Comparison of ENCODE assay signal across 10 mouse cellular contexts in genomic region chr12:102948778-102949394, GRCm38 (mm10). TPM values are rescaled to one million over a fixed set of nuclear protein-coding genes. Genes with fewer than 3 reads are reported as not detected.
DNase-seq lines count a peak whose midpoint lies in the region; ATAC-seq and TF ChIP-seq lines count a peak whose summit lies in the region.
"Had no signal": no experiment of that assay in that cellular context is flagged by ENCODE, and none has a peak within 500 bp of the region (broad histone marks: within the 10 kb centered on the region; RNA-seq: fewer than 3 reads in every experiment).

Gene Unc79, plus strand, starts transcription at chr12:102948859.

- no peak for DNase-seq in spleen, adult 2 months (ENCODE audit: low read depth in 1 of 2, low spot score in 2 of 2)
- no peak for DNase-seq in spleen, adult 18-20 months
- peak; percentile 67 for DNase-seq in kidney, postnatal 10 days
- peak; percentile 94 for DNase-seq in midbrain, postnatal 0 days (ENCODE audit: low spot score)
- peak; percentile 71 for DNase-seq in testis, postnatal 10 days (ENCODE audit: low spot score)

- peaks cover 3% of the 10 kb centered on the region; the same call in 1 of the 2 replicates for H3K4me1 ChIP-seq in spleen, adult 2 months (ENCODE audit: control insufficient read depth, insufficient read depth, insufficient read length)
- peaks cover 4% of the 10 kb centered on the region; the same call in 1 of the 2 replicates for H3K4me1 ChIP-seq in cortical plate, adult 2 months (ENCODE audit: control insufficient read depth, insufficient read depth, low read length)
- H3K4me1 ChIP-seq in heart, embryonic 13.5 days: peaks cover 12% of the 10 kb centered on the region
- peaks cover 13% of the 10 kb centered on the region for H3K4me1 ChIP-seq in limb, embryonic 15.5 days
- H3K4me1 ChIP-seq in midbrain, postnatal 0 days (ENCODE audit: insufficient read depth, low read length): peaks cover 8% of the 10 kb centered on the region; the same call in 1 of the 2 replicates

- WGBS in spleen, adult 2 months: 1% methylated on average over 48 of the region's 48 CpGs
- under 1% methylated on average over 48 of the region's 48 CpGs for WGBS in heart, embryonic 13.5 days
- under 1% methylated on average over 48 of the region's 48 CpGs for WGBS in limb, embryonic 15.5 days
- under 1% methylated on average over 48 of the region's 48 CpGs for WGBS in midbrain, postnatal 0 days

- TF ChIP-seq POLR2A in spleen, adult 2 months (IDR thresholded peaks at IDR 0.05; ENCODE audit: low read depth, low read length): no peak
- TF ChIP-seq POLR2A in cortical plate, adult 2 months (IDR thresholded peaks at IDR 0.05; ENCODE audit: extremely low read depth, insufficient read depth, low read length): peak; percentile 56; the same call in 1 of the 2 replicates

- TF ChIP-seq CTCF in spleen, adult 2 months (IDR thresholded peaks at IDR 0.05; ENCODE audit: extremely low read depth, insufficient read depth, insufficient read length, insufficient replicate concordance): no peak
- TF ChIP-seq CTCF in cortical plate, adult 2 months (IDR thresholded peaks at IDR 0.05; ENCODE audit: extremely low read depth, insufficient read depth, low read length): 0 out of 2 replicates have a peak, but pooled peaks have one; percentile 3
- peak; percentile 79 for TF ChIP-seq CTCF in midbrain, postnatal 0 days (IDR thresholded peaks at IDR 0.05)

- H3K4me2 ChIP-seq in heart, embryonic 13.5 days: peak within 1 kb of the TSS; percentile 97
- peak within 1 kb of the TSS; percentile 91 for H3K4me2 ChIP-seq in limb, embryonic 15.5 days
- H3K4me2 ChIP-seq in midbrain, postnatal 0 days (ENCODE audit: low read depth, low read length, poor library complexity, severe bottlenecking): peak within 1 kb of the TSS; percentile 66

- peak within 1 kb of the TSS; percentile 56 for H3K9ac ChIP-seq in heart, embryonic 13.5 days
- H3K9ac ChIP-seq in limb, embryonic 15.5 days: 0 out of 2 replicates have a peak within 1 kb of the TSS, but pooled peaks have one; percentile 14
- peak within 1 kb of the TSS; percentile 76 for H3K9ac ChIP-seq in midbrain, postnatal 0 days (replicated peaks; ENCODE audit: low read length, poor library complexity, severe bottlenecking)

- ATAC-seq in heart, embryonic 13.5 days (ENCODE audit: extremely low read depth, insufficient number of reproducible peaks, low FRiP score, low TSS enrichment): no peak
- no peak for ATAC-seq in limb, embryonic 15.5 days (ENCODE audit: insufficient number of reproducible peaks, low FRiP score, low TSS enrichment, low read depth)
- peak; percentile 90 for ATAC-seq in midbrain, postnatal 0 days (ENCODE audit: low FRiP score)

- no peaks in the 10 kb centered on the region for H3K36me3 ChIP-seq in spleen, adult 2 months (ENCODE audit: control insufficient read depth, insufficient read depth, low read length)
- H3K36me3 ChIP-seq in heart, embryonic 13.5 days: no peaks in the 10 kb centered on the region
- H3K36me3 ChIP-seq in limb, embryonic 15.5 days: no peaks in the 10 kb centered on the region
- no peaks in the 10 kb centered on the region for H3K36me3 ChIP-seq in midbrain, postnatal 0 days (ENCODE audit: insufficient read depth, low read length)

- H3K4me3 ChIP-seq in spleen, adult 2 months (ENCODE audit: extremely low read depth, insufficient read depth, insufficient read length): peak within 1 kb of the TSS; percentile 8; the same call in 1 of the 2 replicates
- peak within 1 kb of the TSS; percentile 80 for H3K4me3 ChIP-seq in cortical plate, adult 2 months (ENCODE audit: insufficient read depth, low read length)
- peak within 1 kb of the TSS; percentile 55 for H3K4me3 ChIP-seq in heart, embryonic 13.5 days
- peak within 1 kb of the TSS; percentile 47 for H3K4me3 ChIP-seq in limb, embryonic 15.5 days
- peak within 1 kb of the TSS; percentile 59 for H3K4me3 ChIP-seq in midbrain, postnatal 0 days (ENCODE audit: low read depth, low read length)
- H3K4me3 ChIP-seq: myocyte had no signal

- peaks cover 14% of the 10 kb centered on the region for H3K27me3 ChIP-seq in spleen, adult 2 months (ENCODE audit: control insufficient read depth, insufficient read depth, low read length)
- peaks cover 26% of the 10 kb centered on the region for H3K27me3 ChIP-seq in heart, embryonic 13.5 days (replicated peaks)
- peaks cover 28% of the 10 kb centered on the region for H3K27me3 ChIP-seq in limb, embryonic 15.5 days
- H3K27me3 ChIP-seq in midbrain, postnatal 0 days (ENCODE audit: insufficient read depth, low read length): no peaks in the 10 kb centered on the region
- H3K27me3 ChIP-seq: CH12.LX had no signal

- H3K9me3 ChIP-seq in heart, embryonic 13.5 days: no peaks in the 10 kb centered on the region
- H3K9me3 ChIP-seq in limb, embryonic 15.5 days: no peaks in the 10 kb centered on the region
- H3K9me3 ChIP-seq in midbrain, postnatal 0 days (ENCODE audit: low read length): no peaks in the 10 kb centered on the region

- no peak within 1 kb of the TSS for H3K27ac ChIP-seq in spleen, adult 2 months (ENCODE audit: insufficient read depth, low read length)
- peak within 1 kb of the TSS; percentile 54 for H3K27ac ChIP-seq in cortical plate, adult 2 months (ENCODE audit: insufficient read depth, low read length)
- no peak within 1 kb of the TSS for H3K27ac ChIP-seq in heart, embryonic 13.5 days (replicated peaks)
- H3K27ac ChIP-seq in limb, embryonic 15.5 days: no peak within 1 kb of the TSS
- peak within 1 kb of the TSS; percentile 96 for H3K27ac ChIP-seq in midbrain, postnatal 0 days (ENCODE audit: low read depth, low read length)

RNA-seq across cellular contexts. Expression of gene Unc79, which starts in this region (rescaled TPM):
- polyA plus RNA-seq in spleen, adult 2 months (2012; rRNA removed): 0.08 and 0.12 TPM in 2 replicates
- 39.9 and 40.3 TPM in 2 replicates for polyA plus RNA-seq in cortical plate, adult 2 months (2012; rRNA removed)
- 0.01 and 0.08 TPM in 2 replicates for polyA plus RNA-seq in heart, embryonic 13.5 days (2015; fragmentation: Nextera tagmentation; extraction: Ambion mirVana)
- 0.30 and 0.31 TPM in 2 replicates for polyA plus RNA-seq in limb, embryonic 15.5 days (2015; fragmentation: Nextera tagmentation; extraction: Ambion mirVana)
- 39.5 and 44.5 TPM in 2 replicates for total RNA-seq in midbrain, postnatal 0 days (2014; rRNA removed)
- polyA plus RNA-seq in midbrain, postnatal 0 days (2015; fragmentation: Nextera tagmentation; extraction: Ambion mirVana): 4.5 and 6.7 TPM in 2 replicates
- polyA plus RNA-seq: myocyte had no signal

Comparison
In these comparisons a context has a peak if more than half of its experiments do, and no peak if none do; other contexts are left out.
1. DNase-seq: peak in kidney, postnatal 10 days (single experiment), midbrain, postnatal 0 days (single experiment) and testis, postnatal 10 days (single experiment); none in spleen, adult 2 months (0 of 2) and spleen, adult 18-20 months (0 of 2).
2. H3K27ac ChIP-seq: peak in cortical plate, adult 2 months (single experiment) and midbrain, postnatal 0 days (single experiment); none in spleen, adult 2 months (single experiment), heart, embryonic 13.5 days (single experiment) and limb, embryonic 15.5 days (single experiment).
3. H3K4me3 ChIP-seq: peak in every context shown above with its lines; median percentile 80 in cortical plate, adult 2 months; 59 in midbrain, postnatal 0 days; 55 in heart, embryonic 13.5 days; 47 in limb, embryonic 15.5 days; 8 in spleen, adult 2 months.
4. H3K9ac ChIP-seq: peak in every context shown above with its lines; median percentile 76 in midbrain, postnatal 0 days; 56 in heart, embryonic 13.5 days; 14 in limb, embryonic 15.5 days.
5. Peak in every context shown above with its lines, with median percentiles within 50 percentile points of each other: H3K4me2 ChIP-seq.